Mouse (Mus musculus): Measurements from ENCODE around the gene Lsm7. TPM values are rescaled to one million over a fixed set of nuclear protein-coding genes. Genes with fewer than 3 reads are reported as not detected.

The Lsm7 gene
- polyA plus RNA-seq, 1 experiment from 2014 or later: 254 TPM

DNA sequence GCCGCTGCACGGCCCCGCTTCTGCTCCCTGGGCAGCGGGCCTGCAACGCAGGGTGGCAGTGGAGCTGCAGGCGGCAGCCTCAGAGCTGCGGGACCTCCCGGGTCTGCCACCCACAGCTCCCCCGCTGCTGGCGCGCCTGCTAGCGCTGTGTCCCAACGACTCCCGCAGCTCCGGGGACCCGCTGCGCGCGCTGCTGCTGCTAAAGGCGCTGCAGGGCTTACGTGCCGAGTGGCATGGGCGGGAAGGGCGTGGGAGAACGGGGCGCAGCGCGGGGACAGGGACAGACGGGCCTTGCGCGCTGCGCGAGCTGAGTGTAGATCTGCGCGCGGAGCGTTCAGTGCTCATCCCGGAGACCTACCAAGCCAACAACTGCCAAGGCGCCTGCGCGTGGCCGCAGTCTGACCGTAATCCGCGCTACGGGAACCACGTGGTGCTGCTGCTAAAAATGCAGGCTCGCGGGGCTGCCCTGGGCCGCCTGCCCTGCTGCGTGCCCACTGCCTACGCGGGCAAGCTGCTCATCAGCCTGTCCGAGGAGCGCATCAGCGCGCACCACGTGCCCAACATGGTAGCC lies 47.9 kb downstream of the Lsm7 start:
- H3K27me3 ChIP-seq: peaks cover 34% of the 10 kb centered on the region
- peaks cover 27% of the 10 kb centered on the region for H3K36me3 ChIP-seq
- H3K9me3 ChIP-seq: no peaks in the 10 kb centered on the region
- H3K4me1 ChIP-seq: peaks cover 36% of the 10 kb centered on the region
- 0% methylated on average over 55 of the region's 58 CpGs for WGBS
- peak overlapping the region; percentile 91 for H3K4me2 ChIP-seq
- H3K9ac ChIP-seq: peak overlapping the region; percentile 58
- H3K27ac ChIP-seq: peak overlapping the region; percentile 71
- H3K4me3 ChIP-seq: peak overlapping the region; percentile 42
- ATAC-seq (ENCODE audit: borderline replicate concordance, extremely low read depth, low FRiP score, low TSS enrichment): peak; percentile 63

DNA sequence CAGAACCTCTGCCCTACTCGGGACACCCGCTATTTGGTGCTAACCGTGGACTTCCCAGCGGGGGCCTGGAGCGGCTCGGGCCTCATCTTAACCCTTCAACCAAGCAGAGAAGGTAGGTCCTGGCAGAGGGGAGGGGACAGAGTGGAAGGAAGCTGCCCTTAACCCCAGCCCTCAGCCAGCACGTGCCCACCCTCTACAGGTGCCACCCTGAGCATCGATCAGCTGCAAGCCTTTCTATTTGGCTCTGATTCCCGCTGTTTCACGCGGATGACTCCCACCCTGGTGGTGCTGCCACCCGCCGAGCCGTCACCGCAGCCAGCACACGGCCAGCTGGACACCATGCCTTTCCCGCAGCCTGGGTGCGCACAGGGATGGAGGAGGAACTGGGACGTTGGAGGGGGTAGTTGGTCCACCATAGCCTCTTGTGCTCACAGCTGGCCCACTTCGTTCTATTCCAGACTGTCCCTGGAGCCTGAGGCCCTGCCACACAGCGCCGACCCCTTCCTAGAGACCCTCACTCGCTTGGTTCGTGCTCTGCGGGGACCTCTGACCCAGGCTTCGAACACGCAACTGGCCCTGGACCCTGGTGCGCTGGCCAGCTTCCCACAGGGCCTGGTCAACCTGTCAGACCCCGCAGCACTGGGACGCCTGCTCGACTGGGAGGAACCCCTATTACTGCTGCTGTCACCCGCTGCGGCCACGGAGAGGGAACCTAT lies 48.5 kb downstream of the Lsm7 start:
- no peak for ATAC-seq (ENCODE audit: borderline replicate concordance, extremely low read depth, low FRiP score, low TSS enrichment)
- Histone ChIP-seq H3K9ac (peak overlapping the region; percentile 58), H3K27ac (peak overlapping the region; percentile 71), H3K9me3 (no peaks in the 10 kb centered on the region), H3K27me3 (peaks cover 32% of the 10 kb centered on the region), H3K4me1 (peaks cover 36% of the 10 kb centered on the region), H3K4me2 (peak overlapping the region; percentile 91), H3K4me3 (peak overlapping the region; percentile 42), H3K36me3 (peaks cover 34% of the 10 kb centered on the region)
- WGBS: 41% methylated on average over 34 of the region's 34 CpGs

DNA sequence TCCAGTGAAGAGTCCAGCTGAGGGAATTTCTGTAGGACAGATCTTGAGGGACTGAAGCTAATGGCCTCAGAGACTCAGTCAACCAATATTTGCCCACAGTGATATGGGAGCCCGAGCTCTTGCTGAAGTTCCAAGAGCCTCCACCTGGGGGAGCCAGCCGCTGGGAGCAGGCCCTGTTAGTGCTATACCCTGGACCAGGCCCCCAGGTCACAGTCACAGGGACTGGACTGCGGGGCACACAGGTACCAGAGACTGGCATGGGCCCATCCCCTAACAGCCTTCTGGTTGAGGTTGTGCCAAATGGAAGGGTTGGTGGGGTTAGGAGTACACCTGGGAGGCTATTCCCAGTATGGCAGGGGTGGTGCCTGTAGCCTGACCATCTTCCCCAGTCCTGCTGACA lies 49.1 kb downstream of the Lsm7 start:
- H3K4me1 ChIP-seq: peaks cover 36% of the 10 kb centered on the region
- 9% methylated on average over 3 of the region's 3 CpGs for WGBS
- no peaks in the 10 kb centered on the region for H3K9me3 ChIP-seq
- peaks cover 39% of the 10 kb centered on the region for H3K36me3 ChIP-seq
- peaks cover 32% of the 10 kb centered on the region for H3K27me3 ChIP-seq
- H3K27ac ChIP-seq: no peak overlapping the region
- no peak overlapping the region for H3K4me3 ChIP-seq
- no peak overlapping the region for H3K4me2 ChIP-seq
- no peak overlapping the region for H3K9ac ChIP-seq
- peak; percentile 9; the same call in 1 of the 2 replicates for ATAC-seq (ENCODE audit: borderline replicate concordance, extremely low read depth, low FRiP score, low TSS enrichment)

DNA sequence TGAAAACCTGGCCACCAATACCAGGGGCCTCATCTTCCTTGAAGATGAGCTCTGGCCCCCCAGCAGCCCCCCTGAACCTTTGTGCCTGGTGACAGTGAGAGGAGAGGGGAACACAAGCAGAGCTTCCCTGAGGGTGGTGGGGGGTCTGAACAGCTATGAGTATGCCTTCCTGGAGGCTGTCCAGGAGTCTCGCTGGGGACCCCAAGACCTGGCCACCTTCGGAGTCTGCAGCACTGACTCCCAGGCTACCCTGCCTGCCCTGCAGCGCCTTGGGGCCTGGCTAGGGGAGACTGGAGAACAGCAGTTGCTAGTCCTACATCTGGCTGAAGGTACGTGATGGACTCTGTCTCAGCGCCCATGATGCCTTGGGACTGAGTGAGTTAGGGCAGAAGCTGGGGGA lies 49.7 kb downstream of the Lsm7 start:
- peaks cover 45% of the 10 kb centered on the region for H3K36me3 ChIP-seq
- H3K4me2 ChIP-seq: no peak overlapping the region
- H3K4me3 ChIP-seq: no peak overlapping the region
- H3K4me1 ChIP-seq: peaks cover 38% of the 10 kb centered on the region
- no peak overlapping the region for H3K9ac ChIP-seq
- WGBS: 71% methylated on average over 5 of the region's 5 CpGs
- H3K27ac ChIP-seq: no peak overlapping the region
- no peak for ATAC-seq (ENCODE audit: borderline replicate concordance, extremely low read depth, low FRiP score, low TSS enrichment)
- peaks cover 32% of the 10 kb centered on the region for H3K27me3 ChIP-seq
- no peaks in the 10 kb centered on the region for H3K9me3 ChIP-seq

DNA sequence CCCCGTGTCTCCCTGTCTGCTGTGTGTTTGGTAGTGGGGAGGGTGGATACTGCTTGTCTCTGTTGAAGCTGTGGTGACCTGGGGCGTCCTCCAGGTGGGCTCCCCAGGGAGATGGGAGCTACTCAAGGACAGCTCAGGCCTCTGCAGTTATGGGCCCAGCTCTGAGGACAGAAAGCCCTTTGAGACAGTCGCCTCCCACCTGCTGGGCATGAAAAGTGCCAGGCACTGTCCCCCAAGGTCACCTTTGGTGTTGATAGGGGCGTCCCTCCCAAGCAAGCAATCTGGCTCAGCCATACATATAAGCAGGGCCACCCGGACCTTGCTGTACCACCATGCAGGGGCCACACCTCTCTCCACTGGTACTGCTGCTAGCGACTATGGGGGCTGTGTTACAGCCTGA lies 50.1 kb downstream of the Lsm7 start, which contains the start of gene Amh:
Amh (plus strand) TSS at position 328 of the 400 bp plus-strand sequence.
- H3K4me2 ChIP-seq: no peak within 1 kb of the TSS
- no peak within 1 kb of the TSS for H3K9ac ChIP-seq
- 69% methylated on average over 6 of the region's 6 CpGs for WGBS
- peaks cover 45% of the 10 kb centered on the region for H3K36me3 ChIP-seq
- H3K9me3 ChIP-seq: no peaks in the 10 kb centered on the region
- peaks cover 40% of the 10 kb centered on the region for H3K4me1 ChIP-seq
- H3K4me3 ChIP-seq: no peak within 1 kb of the TSS
- no peak within 1 kb of the TSS for H3K27ac ChIP-seq
- peaks cover 28% of the 10 kb centered on the region for H3K27me3 ChIP-seq
- ATAC-seq (ENCODE audit: borderline replicate concordance, extremely low read depth, low FRiP score, low TSS enrichment): no peak

DNA sequence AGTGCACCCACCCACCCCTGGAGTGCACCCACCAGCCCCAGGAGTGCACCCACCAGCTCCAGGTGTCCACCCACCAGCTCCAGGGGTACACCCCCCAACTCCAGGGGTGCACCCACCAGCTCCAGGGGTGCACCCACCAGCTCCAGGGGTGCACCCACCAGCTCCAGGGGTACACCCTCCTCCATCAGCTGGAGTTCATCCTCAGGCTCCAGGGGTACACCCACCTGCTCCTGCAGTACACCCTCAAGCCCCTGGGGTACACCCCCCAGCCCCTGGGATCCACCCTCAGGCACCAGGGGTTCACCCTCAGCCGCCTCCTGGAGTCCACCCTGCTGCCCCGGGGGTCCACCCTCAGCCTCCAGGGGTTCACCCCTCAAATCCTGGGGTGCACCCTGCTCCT lies 50.7 kb downstream of the Lsm7 start:
- 94% methylated on average over 2 of the region's 2 CpGs for WGBS
- ATAC-seq (ENCODE audit: borderline replicate concordance, extremely low read depth, low FRiP score, low TSS enrichment): no peak
- Histone ChIP-seq H3K36me3 (peaks cover 45% of the 10 kb centered on the region), H3K9me3 (no peaks in the 10 kb centered on the region), H3K27ac (no peak overlapping the region), H3K27me3 (peaks cover 23% of the 10 kb centered on the region; the same call in 1 of the 2 replicates), H3K9ac (no peak overlapping the region), H3K4me1 (peaks cover 43% of the 10 kb centered on the region), H3K4me2 (no peak overlapping the region), H3K4me3 (no peak overlapping the region)

DNA sequence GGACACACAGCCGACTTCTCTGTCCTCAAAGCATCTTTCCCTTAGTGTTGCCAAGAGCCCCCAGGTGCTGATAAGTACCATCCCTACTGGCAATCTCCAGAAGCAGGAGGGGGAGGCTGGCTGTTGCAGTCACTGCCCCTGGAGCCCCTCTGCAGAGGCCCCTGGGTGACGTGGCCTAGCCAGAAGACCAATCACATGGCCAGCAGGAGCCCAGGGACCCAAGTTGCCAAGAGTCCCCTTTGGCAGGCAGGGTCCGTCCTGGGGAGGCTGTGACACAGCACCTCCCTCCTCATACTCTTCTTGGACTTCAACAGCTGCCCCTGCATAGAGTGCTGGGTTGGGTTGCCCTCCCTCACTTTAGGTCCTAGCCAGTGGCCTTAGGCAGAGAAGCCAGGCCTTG lies 52.0 kb downstream of the Lsm7 start:
- no peak overlapping the region for H3K4me2 ChIP-seq
- H3K9me3 ChIP-seq: no peaks in the 10 kb centered on the region
- H3K36me3 ChIP-seq: peaks cover 45% of the 10 kb centered on the region
- no peak overlapping the region for H3K27ac ChIP-seq
- peaks cover 10% of the 10 kb centered on the region; the same call in 1 of the 2 replicates for H3K27me3 ChIP-seq
- no peak overlapping the region for H3K4me3 ChIP-seq
- WGBS: 74% methylated on average over 3 of the region's 3 CpGs
- H3K4me1 ChIP-seq: peaks cover 30% of the 10 kb centered on the region
- no peak for ATAC-seq (ENCODE audit: borderline replicate concordance, extremely low read depth, low FRiP score, low TSS enrichment)
- H3K9ac ChIP-seq: no peak overlapping the region

MicroRNA genes within 50 kb of the gene (microRNA counts, 519-probe panel; counts per million panel counts)
- 19.7 counts per million for microRNA mmu-miR-1982

Small RNA genes within 50 kb of the gene (microRNA-seq; reads per million reads assigned to microRNA genes)
- gene Mir1982: 1.7 reads per million

Other genes starting within 250 kb of the Lsm7 start
- gene Gm49322, start 249.2 kb downstream of the Lsm7 start, polyA plus RNA-seq (2015; fragmentation: Nextera tagmentation; extraction: Ambion mirVana): 3.2 and 5.1 TPM in 2 replicates
- 142 and 152 TPM in 2 replicates for gene Csnk1g2, start 232.4 kb downstream of the Lsm7 start, polyA plus RNA-seq (2015; fragmentation: Nextera tagmentation; extraction: Ambion mirVana)
- 83.0 and 85.2 TPM in 2 replicates for gene Btbd2, start 198.1 kb downstream of the Lsm7 start, polyA plus RNA-seq (2015; fragmentation: Nextera tagmentation; extraction: Ambion mirVana)
- 99.8 and 104 TPM in 2 replicates for gene Mknk2, start 177.1 kb downstream of the Lsm7 start, polyA plus RNA-seq (2015; fragmentation: Nextera tagmentation; extraction: Ambion mirVana)
- 44.5 and 44.7 TPM in 2 replicates for gene Mob3a, start 153.2 kb downstream of the Lsm7 start, polyA plus RNA-seq (2015; fragmentation: Nextera tagmentation; extraction: Ambion mirVana)
- gene Izumo4, start 153.0 kb downstream of the Lsm7 start, polyA plus RNA-seq (2015; fragmentation: Nextera tagmentation; extraction: Ambion mirVana): 19.8 and 23.0 TPM in 2 replicates
- gene Ap3d1, start 112.9 kb downstream of the Lsm7 start, polyA plus RNA-seq (2015; fragmentation: Nextera tagmentation; extraction: Ambion mirVana): 68.2 and 72.4 TPM in 2 replicates
- 15.5 and 18.3 TPM in 2 replicates for gene Dot1l, start 100.0 kb downstream of the Lsm7 start, polyA plus RNA-seq (2015; fragmentation: Nextera tagmentation; extraction: Ambion mirVana)
- gene Sf3a2, start 57.0 kb downstream of the Lsm7 start, polyA plus RNA-seq (2015; fragmentation: Nextera tagmentation; extraction: Ambion mirVana): 60.1 and 64.7 TPM in 2 replicates
- gene Plekhj1, start 56.6 kb downstream of the Lsm7 start, polyA plus RNA-seq (2015; fragmentation: Nextera tagmentation; extraction: Ambion mirVana): 116 and 118 TPM in 2 replicates
- gene Amh, start 50.0 kb downstream of the Lsm7 start, polyA plus RNA-seq (2015; fragmentation: Nextera tagmentation; extraction: Ambion mirVana): 0.09 and 0.13 TPM in 2 replicates
- 0.74 and 1.5 TPM in 2 replicates for gene Jsrp1, start 41.7 kb downstream of the Lsm7 start, polyA plus RNA-seq (2015; fragmentation: Nextera tagmentation; extraction: Ambion mirVana)
- gene Oaz1, start 28.6 kb downstream of the Lsm7 start, polyA plus RNA-seq (2015; fragmentation: Nextera tagmentation; extraction: Ambion mirVana): 1,965 and 1,985 TPM in 2 replicates
- gene Lingo3, start 11.2 kb downstream of the Lsm7 start, polyA plus RNA-seq (2015; fragmentation: Nextera tagmentation; extraction: Ambion mirVana): 0.05 and 0.31 TPM in 2 replicates
- 39.1 and 40.8 TPM in 2 replicates for gene Sppl2b, start 66 bp upstream of the Lsm7 start, polyA plus RNA-seq (2015; fragmentation: Nextera tagmentation; extraction: Ambion mirVana)
- gene Tmprss9, start 16.6 kb upstream of the Lsm7 start, polyA plus RNA-seq (2015; fragmentation: Nextera tagmentation; extraction: Ambion mirVana): not detected in 2 replicates
- gene Timm13, start 45.8 kb upstream of the Lsm7 start, polyA plus RNA-seq (2015; fragmentation: Nextera tagmentation; extraction: Ambion mirVana): 305 and 307 TPM in 2 replicates
- gene Lmnb2, start 63.0 kb upstream of the Lsm7 start, polyA plus RNA-seq (2015; fragmentation: Nextera tagmentation; extraction: Ambion mirVana): 55.8 and 60.4 TPM in 2 replicates
- gene Gadd45b, start 74.9 kb upstream of the Lsm7 start, polyA plus RNA-seq (2015; fragmentation: Nextera tagmentation; extraction: Ambion mirVana): 42.7 and 42.9 TPM in 2 replicates
- 5.3 and 6.6 TPM in 2 replicates for gene Gng7, start 159.7 kb upstream of the Lsm7 start, polyA plus RNA-seq (2015; fragmentation: Nextera tagmentation; extraction: Ambion mirVana)
- gene Diras1, start 170.5 kb upstream of the Lsm7 start, polyA plus RNA-seq (2015; fragmentation: Nextera tagmentation; extraction: Ambion mirVana): 0.11 and 0.30 TPM in 2 replicates
- gene Slc39a3, start 182.2 kb upstream of the Lsm7 start, polyA plus RNA-seq (2015; fragmentation: Nextera tagmentation; extraction: Ambion mirVana): 17.2 and 20.5 TPM in 2 replicates
- 192 TPM in 2 replicates for gene Sgta, start 205.0 kb upstream of the Lsm7 start, polyA plus RNA-seq (2015; fragmentation: Nextera tagmentation; extraction: Ambion mirVana)
- 51.7 and 54.3 TPM in 2 replicates for gene Thop1, start 214.8 kb upstream of the Lsm7 start, polyA plus RNA-seq (2015; fragmentation: Nextera tagmentation; extraction: Ambion mirVana)
- 0.31 and 0.35 TPM in 2 replicates for gene Creb3l3, start 243.7 kb upstream of the Lsm7 start, polyA plus RNA-seq (2015; fragmentation: Nextera tagmentation; extraction: Ambion mirVana)

All from lung, embryonic 15.5 days (tissue).